Mouse (Mus musculus) layer of hippocampus, adult 9-10 months (tissue): ENCODE data around the gene Kng1.

Experiments used
- DNase-seq: peaks from one replicate; pipeline ENCODE4 v3.0.0; 2022; ENCODE audit warnings: low spot score

Kng1 gene

GRCm38 (mm10) chr16:23114339-23115171, 56.9 kb downstream of the Kng1 start:
- no peak for DNase-seq

DNA sequence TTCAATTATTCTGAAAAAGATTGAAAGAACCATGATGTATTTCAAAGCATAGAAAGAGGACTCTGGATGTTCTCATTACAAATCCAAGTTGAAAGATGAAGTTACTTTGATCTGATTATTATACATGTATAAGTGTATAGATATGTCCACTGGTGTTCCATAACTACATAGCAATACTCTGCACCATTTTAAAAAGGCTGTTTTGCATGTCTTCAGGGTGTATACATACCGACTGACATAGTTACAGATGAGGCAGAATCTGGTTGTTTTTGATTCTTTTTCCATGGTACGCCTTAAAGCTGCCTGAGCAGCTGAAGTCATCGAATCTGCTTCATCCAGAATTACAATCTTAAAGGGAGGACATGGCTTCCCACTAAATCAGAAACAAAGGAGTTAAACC, 57.8 kb downstream of the Kng1 start:
- no peak for DNase-seq

GRCm38 (mm10) chr16:23117173-23117572, 59.5 kb downstream of the Kng1 start:
- no peak for DNase-seq

DNA sequence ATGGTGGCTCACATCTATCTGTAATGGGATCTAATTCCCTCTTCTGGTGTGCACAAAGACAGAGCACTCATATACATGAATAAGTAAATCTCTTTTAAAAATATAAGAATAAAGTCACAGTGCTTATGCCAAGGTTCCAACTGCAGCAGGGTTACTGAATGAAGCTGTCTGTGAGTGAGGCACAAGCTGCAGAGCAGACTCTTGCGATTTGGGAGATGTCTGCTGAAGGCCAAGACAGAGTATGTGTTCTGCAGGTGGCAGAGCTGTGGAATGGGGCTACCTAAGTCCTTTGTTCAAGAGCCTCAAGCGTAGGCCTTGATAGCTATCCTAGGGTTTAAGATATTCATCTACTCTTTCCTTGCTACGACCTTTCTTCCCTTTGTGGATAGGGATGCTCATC, 64.8 kb downstream of the Kng1 start:
- DNase-seq, result no peak

GRCm38 (mm10) chr16:23123104-23123503, 65.4 kb downstream of the Kng1 start:
- DNase-seq, result no peak

DNA sequence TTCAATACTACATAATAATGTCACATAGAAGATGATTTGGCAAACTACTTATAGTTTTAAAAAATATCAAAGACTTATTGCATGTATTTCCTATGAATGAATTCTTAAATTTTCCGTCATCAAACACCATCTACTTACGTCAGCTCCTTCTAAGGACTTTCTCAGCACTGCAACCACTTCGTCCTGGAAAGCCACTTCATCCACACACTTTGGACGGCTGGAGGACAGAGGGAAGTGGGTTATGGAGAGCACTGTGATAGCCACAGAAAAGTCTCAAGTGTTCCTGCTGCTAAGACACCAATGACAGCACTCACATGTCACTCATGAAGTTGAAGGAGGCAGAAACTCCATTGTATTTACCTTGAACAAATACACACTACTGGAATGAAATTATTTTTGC, 66.7 kb downstream of the Kng1 start:
- no peak for DNase-seq

- DNase-seq, result no peak
These were observed 69.6 kb downstream of the Kng1 start for GRCm38 (mm10) chr16:23127311-23127672.

DNA sequence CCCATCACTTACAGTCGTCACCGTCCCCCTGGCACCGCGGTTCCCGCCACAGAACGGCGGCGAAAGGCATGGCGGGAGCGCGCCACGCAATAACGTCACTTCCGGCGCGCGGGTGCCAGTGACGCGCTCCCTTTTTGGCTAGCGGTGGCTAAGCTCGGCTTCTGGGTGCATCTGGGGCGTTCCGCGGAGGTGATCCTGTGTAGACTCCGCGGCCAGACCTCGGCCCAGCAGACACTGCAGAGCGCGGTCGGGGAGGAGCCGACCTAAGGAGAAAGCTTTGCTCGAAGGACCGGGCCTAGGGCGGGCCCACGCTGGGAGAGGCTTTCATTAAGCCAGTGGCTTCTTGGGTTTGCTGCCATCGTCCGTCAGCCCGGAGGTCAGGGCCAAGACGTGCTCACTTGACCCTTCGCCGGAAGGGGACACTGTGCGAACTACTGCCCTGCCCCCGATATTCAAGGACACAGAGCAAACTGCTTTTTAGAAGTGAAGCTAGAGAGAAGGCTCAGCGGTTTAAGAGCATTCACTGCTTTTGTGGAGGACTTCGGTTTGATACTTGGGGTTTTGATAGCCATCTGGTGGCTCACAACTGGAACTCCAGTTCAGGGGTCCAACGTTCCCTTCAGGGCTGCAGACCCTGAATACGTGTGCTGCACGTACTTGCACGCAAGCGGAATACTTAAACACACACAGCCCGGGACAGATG, 70.2 kb downstream of the Kng1 start, which contains the start of gene Rfc4:
Gene Rfc4 (minus strand): TSS at position 65 of the 703 bp plus-strand sequence.
- peak; percentile 78 for DNase-seq

- no peak for DNase-seq
These were observed 72.6 kb downstream of the Kng1 start for GRCm38 (mm10) chr16:23130303-23130702.
